ENCODE assay signal across 8 mouse cellular contexts in the genomic region with DNA sequence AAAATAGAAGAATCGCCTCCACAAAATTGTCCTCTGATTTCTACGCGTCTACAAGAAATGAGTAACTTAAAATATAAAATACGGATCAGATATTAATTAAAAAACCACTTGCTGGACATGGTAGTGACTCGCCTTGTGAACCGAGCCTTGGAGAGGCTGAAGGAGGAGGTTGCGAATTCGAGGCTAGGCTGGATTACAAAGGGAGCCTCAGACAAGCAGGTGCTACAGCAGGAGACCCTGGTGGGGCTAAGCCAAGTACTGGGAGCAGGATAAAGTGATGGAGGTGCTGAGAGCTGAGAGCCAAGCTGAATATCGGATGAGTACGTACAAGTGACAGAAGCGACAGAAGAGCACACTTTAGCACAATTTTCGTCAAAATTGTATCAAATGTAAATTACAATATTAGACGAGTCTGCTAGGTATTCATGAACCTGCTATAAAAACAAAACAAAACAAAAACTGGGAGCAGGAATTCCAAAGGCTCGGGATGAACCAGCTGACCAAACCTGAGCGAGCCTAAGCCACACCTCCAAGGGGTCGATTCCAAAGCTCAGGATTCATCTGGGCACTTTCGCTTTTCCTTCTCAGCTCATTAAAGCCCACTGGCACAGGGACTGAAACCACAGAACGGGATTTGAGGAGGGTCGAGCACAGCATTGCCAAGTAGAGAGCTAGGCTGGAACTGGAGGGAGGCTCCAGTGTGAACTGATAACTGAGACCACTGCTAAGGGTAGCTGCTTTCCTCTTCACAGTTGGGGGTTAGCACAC. TPM values are rescaled to one million over a fixed set of nuclear protein-coding genes. Genes with fewer than 3 reads are reported as not detected.
A peak's percentile ranks its signal among the peaks of the same experiment; 100 is the strongest.
DNase-seq lines count a peak whose midpoint lies in the region; ATAC-seq and TF ChIP-seq lines count a peak whose summit lies in the region.

A gene (minus strand): TSS at position 434 of the 768 bp plus-strand sequence.

- POLR2A ChIA-PET in Patski (lab: Charles Lee) = interaction anchor here (0.6 to 2.6 kb wide), 4 partner anchors 8 to 551 kb away, joined by 3 to 10 read pairs (median 6); no protein-coding TSS in a partner anchor

- no peak for ATAC-seq in Patski
- ATAC-seq in erythroid progenitor cell, adult 5-6 weeks (replicated peaks; ENCODE audit: low FRiP score, poor library complexity, severe bottlenecking) = 0 out of 2 replicates have a peak, but pooled peaks have one; percentile 3
- ATAC-seq in megakaryocyte, adult 5-6 weeks (ENCODE audit: poor library complexity, severe bottlenecking) = no peak

- CTCF ChIA-PET in Patski (lab: Charles Lee) = interaction anchor here (0.8 to 1.7 kb wide), 3 partner anchors 10 to 138 kb away, joined by 3 to 4 read pairs (median 4); no protein-coding TSS in a partner anchor

- H3K27me3 ChIP-seq in Patski = no peaks in the 10 kb centered on the region

- intact Hi-C loops in heart, postnatal 10 days (cut with DNase I) = no loop called here

- TF ChIP-seq CTCF in Patski (IDR thresholded peaks at IDR 0.05) = no peak

- 2% methylated on average over 19 of the region's 19 CpGs for WGBS in large intestine, adult 2 months

- in situ Hi-C loops in Patski (cut with MboI; ENCODE audit: low pct_unique_long_range_greater_than_20kb) = no loop called here

- peak; percentile 59 for DNase-seq in cerebellum, adult 9-10 months
- no peak for DNase-seq in cerebellum, postnatal 4 days (ENCODE audit: low spot score in 2 of 2)
- DNase-seq in Patski (ENCODE audit: low read depth, low spot score) = no peak
- DNase-seq in heart, postnatal 10 days = peak in 1 of 2 experiments; percentile 63
- DNase-seq in large intestine, adult 2 months (ENCODE audit: low read depth, low spot score) = no peak
- DNase-seq in ovary, postnatal 14 days (ENCODE audit: low spot score) = no peak

RNA-seq across cellular contexts. Expression of the gene that starts here (rescaled TPM):
- polyA plus RNA-seq in Patski (2021) = 65.5 TPM
- 51.1 and 51.5 TPM in 2 replicates for total RNA-seq in erythroid progenitor cell, adult 5-6 weeks (2015; ENCODE audit: low replicate concordance)
- 54.5 and 74.7 TPM in 2 replicates for total RNA-seq in erythroid progenitor cell, adult 5-6 weeks (2017; ENCODE audit: low replicate concordance)
- 10 to 100 TPM; 43.1 to 46.2 TPM for total RNA-seq in heart, postnatal 10 days (2021)
- 77.1 and 78.1 TPM in 2 replicates for polyA plus RNA-seq in large intestine, adult 2 months (2012; rRNA removed)
- total RNA-seq in megakaryocyte, adult 5-6 weeks (2015) = 10.4 and 13.1 TPM in 2 replicates
- 14.1 and 14.3 TPM in 2 replicates for total RNA-seq in megakaryocyte, adult 5-6 weeks (2017)
